Mouse (Mus musculus) urinary bladder, adult 18-20 months (tissue): ENCODE measurements around the gene Mrtfa.
A peak's percentile ranks its signal among the peaks of the same experiment; 100 is the strongest.

Source experiments
- DNase-seq, 2 experiments: peaks; one replicate each; pipeline ENCODE4 v3.0.0; 2022; ENCODE audit warnings: low spot score in 2 of 2, mixed read lengths in 2 of 2

Mrtfa gene

DNA sequence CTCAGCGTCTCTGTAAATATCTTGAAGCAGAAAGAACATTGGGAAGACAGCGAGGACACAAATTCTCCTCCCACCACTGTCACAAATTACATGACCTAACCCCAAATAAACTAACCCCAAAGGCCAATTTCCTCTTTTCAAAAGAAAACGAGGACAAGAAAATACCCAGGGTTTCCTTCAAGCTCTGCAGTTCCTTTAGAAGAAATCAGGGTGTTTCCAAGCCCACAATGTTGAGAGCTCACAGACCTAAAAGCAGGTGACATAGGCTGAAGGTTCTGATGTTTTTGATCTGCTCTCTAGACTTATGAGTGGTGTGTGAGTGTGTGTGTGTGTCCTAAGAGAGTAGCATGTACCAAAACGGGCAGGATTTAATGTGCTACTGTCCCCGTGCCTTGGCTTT, 89.2 kb downstream of the Mrtfa start:
- no peak for DNase-seq

DNA sequence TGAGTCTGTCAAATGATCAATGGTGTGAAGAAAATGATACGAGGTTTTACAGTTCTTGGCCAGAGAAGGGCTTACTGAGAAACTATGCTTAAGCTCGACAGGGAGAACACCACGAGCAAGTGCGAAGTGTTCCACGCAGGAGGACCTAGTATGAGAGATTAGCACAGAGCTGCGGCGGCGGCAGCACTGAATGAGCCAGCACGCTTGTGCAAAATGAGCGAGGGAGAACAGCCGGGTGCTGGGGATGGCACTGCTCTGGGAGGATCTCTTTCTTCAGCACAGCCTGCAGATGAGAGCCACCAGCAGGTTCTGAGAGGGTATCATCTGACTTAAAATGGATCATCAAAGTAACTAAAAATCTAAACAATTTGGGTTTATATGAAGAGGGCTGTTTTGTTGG, 91.3 kb downstream of the Mrtfa start:
- no peak for DNase-seq

DNA sequence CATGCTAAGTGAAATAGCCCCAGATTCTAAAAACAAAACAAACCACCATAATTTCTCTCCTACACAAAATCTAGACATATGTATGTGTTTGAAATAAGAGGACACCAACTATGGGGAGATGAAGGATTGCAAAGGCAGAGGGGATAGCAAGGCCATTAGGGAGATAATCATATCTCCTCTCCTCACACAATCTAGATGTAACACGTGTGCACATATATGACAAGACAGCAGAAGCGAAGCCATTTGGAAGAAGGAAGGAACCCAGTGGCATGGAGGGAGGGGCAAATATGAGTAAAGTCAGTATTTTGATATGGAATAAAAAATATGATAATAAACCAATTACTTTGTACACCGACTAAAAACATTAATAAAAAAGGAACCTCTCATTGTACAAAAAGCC, 91.9 kb downstream of the Mrtfa start:
- no peak for DNase-seq

DNA sequence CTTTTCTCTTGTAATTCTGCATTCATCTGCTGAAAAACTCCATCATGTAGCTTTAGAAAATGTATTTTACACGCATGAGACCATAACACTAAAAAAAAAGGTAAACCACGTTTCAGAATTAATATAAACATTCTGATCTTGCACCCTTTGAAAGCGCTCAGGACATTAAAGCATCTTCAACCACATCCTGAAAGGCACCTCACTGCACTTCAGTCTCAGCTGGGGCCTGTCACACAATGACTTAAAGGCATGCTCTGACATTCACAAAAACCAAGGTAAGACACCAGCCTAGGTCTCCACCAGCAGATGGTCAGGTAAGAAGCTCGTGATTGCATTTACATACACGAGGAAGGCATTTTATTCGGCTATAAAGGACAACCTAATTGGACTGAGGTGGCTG, 92.7 kb downstream of the Mrtfa start:
- DNase-seq: no peak

DNA sequence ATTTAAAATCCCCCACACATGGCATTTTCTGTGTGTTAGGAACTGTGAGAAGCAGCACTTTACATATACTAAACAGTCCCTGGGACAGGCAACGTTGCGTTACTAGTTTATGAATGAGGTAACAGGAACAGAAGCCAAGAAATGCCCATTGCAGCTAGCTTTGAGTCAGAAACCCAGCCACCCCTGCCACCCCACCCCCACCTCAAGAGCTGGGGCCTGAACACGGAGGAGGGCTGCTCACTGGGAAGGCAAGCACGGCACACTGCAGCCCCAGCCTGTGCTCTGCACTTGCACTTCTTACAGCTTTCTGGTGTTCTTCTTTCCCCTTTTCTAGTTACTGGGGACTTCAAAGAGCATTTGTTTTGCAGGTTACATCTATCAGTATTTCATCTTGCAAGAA, 93.1 kb downstream of the Mrtfa start:
- DNase-seq: no peak

DNA sequence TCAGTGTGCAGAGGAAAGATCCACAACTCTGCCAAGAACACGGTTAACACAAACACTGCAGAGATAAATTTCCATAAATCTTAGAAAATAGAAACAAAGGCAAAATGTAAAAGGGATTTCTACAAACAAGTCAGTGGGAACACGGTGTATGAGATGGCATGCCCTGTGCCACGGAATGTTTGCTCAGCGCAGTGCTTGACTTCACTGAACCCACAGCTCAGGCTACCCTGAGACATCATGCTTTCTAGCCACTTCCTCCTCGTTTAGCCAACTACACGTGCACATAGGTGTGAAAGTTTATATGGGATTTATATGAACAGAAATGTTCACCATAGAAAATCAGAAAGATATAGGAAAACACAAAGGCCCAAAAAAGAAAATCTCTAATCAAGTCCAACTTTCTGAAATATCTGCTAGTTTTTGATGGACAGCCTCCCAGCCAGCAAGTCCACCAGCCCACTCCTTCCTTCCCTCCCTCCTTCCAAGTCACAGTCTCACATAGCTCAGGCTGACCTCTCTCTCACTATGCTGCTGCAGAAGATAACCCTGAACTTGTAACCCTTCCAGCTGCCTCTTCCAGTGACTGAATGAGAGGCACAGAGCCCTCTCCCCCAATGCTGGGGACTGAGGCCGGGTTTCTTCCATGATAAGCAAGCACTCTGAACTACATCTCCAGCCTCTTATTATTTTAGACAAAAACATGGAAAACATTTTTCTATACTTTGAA, 94.1 kb downstream of the Mrtfa start:
- DNase-seq: no peak

DNA sequence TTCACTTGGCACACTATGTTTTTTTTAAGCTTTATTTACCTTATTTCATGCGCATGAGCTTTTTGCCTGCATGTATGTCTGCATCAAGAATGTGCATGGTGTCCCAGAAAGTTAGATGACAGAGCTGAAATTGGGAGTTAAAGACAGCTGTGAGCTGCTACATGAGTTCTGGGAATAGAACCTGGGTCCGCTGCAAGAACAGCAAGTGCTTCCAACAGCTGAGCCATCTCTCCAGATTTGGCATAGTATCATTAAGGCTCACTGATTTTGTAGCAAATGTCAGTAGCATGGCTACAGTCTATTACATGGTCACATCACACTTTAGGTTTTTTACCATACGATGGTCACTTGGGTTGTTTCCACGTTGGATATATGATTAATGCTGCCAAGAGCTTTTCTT, 97.5 kb downstream of the Mrtfa start:
- DNase-seq: no peak

DNA sequence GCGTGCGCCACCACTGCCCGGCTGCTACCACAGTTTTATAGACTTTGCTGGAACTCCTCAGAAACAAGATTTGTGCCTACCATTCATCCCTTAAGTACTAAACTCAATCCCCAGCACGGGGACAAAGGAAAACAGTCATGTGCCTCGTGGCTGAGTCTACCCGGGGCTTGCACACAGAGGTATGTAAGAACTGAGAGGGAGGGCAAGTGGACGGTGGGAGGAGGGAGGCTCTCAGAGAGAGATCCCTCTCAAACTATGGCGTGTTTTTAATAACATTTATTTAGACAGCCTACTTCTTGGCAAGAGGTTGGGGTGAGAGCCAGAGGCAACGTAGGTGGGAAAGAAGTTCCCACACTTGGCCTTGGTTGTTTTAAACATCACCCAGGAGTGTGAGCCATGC, 98.8 kb downstream of the Mrtfa start:
- DNase-seq: no peak

DNA sequence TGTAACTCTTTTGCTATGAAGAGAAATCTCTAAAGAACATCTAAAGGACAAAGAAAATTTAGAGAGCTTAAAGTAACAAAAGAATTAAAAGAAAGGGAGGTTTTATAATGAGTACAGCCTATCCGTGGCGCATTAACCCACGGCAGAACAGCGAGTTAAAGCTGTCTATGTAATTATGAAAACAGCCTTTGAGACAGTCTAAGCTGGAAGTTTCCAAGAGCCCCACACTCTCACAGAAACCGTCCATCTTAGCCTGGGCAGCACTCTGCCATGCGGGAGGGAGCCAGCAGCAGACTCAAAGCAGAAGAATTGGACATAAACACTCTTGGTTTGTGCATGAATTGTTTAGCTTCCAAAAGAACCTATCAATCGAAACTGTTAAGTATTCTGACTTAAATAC, 103.0 kb downstream of the Mrtfa start:
- no peak for DNase-seq

DNA sequence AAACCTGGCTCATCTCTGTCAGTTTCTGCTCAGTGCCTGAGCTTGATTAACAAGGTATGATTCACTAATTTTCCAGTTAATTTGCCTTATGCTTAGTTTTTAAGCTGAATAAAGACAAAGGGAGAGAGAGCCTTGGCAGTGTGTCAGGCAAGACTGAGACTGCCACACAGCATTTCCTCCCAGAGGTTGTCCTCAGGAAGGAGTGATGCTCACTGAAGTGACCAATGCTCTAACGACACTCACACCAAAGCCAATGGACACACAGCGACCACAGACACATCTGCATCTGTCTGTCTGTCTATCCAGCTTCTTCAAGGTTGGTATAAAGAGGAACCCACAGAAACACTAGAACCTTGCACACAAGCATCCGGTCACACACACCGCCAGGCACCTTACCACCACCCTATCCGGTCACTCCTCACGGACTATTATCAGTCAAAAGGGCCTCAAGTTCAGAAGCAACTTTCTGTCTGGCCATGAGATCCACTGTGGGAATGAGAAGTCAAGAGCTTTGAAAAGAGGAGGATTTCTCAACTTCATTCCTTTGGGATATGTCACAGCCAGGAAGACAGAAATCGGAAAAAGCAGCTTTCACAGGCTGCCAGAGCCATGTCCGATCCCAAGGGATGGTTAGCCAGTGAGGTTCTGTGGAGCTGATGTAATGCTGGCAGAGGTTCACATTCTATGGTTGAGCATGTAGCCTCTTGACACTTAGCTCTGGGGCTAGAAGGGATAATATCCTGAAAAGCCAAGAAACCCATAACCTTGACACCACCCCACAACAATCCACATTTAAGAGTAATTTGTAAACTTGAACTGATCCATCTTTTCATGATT, 103.7 kb downstream of the Mrtfa start:
- DNase-seq: peak in 1 of 2 experiments; percentile 31

DNA sequence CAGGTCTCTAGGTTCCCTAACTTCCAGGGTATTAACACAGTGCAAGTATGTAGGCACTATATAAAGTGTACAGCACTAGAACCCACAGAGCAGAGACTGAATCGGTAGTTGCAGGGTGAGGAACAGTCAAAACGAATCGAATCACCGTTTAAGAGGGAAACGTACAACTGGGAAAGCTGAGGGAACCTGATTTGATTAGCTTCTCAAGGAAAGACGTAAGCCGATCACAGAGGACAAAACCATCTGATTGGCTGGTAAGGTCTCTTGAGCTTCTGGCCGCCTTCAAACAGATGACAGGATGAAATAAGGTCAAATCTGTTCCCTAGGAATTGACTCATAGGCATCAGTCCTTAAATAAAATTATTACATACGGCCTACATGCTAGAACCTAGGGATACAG, 106.7 kb downstream of the Mrtfa start:
- no peak for DNase-seq

DNA sequence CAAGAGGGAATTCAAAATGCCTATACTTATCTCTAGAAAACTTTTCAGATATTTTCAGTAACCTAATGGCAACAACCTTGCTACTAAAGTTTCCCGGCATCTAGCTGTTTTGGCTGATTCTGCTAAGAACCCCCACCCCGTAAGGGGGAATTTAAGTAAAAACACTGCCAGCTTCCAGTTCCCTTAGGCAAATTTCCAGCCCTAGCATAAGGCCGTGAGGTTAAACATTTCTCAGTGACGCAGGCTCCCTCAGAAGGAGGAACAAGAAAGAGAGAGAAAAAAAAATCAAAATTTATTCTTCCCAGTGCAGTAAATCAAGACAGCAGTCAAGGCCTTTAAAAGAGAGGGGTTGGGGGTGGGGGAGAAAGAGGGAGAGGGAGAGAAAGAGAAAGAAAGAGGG, 107.3 kb downstream of the Mrtfa start:
- DNase-seq: no peak

DNA sequence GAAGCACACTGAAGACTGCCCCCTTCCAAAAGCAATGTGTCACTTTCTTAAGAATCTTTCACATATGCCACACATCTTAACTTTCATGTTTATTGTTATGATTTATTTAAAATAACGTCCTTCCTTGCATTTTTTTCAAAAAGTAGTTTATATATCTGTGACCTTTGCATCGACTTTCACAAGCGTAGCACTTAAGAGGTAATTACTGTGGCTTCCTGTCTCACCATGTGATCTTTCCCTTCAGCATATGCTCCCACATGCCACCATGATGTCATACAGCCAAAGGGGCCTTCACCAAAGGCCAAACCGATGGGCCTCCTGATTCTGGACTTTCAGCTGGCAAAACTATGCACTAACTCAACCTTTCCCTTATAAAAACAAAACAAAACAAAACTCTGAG, 109.3 kb downstream of the Mrtfa start:
- DNase-seq: no peak

DNA sequence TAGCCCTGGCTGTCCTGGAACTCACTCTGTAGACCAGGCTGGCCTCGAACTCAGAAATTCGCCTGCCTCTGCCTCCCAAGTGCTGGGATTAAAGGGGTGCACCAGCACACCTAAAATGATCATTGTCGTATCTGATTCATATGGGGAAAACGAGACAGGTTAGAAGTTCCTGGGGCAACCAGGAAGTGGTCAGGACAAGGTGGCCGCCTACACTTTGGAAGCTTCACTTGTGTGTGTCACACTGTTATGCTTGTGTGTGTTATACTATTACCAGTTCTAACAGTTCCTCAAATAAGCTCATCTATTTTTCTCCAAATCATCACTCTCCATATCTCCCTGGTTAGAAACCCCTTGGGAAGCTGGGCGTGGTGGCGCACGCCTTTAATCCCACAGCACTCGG, 110.2 kb downstream of the Mrtfa start:
- no peak for DNase-seq

DNA sequence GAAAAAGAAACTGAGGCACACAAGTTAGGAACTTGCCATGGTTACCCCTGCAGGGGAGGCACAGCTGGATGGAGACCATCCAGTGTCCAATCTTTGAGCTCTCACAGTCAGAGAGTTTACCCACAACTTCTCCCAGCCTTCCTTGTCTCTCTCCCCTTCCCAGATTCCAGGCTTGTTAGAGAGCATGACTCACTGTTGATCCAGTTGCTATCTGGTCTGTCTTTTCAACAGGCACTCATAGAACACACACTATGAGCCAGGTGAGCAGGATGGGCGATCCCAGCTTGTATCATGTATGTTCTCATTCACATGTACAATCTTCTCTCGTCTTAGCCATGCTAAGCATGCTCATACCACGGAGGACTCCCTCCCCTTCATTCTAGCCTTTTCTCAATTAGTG, 111.3 kb downstream of the Mrtfa start:
- DNase-seq: no peak

DNA sequence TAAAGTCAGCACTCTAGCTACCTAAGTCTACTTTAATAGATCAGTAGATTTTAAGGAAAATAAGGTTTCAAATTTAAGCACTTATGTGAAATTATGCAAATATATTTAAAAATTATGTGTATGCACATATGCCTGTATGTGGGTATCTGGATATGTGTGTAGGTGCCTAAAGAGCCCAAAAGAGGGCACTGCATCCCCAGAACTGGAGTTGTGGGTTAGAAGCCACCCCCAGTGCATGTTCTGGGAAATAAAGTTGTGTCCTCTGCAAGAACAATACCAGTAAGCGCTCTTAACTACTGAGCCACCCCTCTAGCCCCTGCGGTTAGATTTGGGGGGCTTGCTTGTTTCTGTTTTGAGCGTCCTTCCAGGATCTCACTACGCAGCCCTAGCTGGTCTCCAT, 113.0 kb downstream of the Mrtfa start:
- no peak for DNase-seq

DNA sequence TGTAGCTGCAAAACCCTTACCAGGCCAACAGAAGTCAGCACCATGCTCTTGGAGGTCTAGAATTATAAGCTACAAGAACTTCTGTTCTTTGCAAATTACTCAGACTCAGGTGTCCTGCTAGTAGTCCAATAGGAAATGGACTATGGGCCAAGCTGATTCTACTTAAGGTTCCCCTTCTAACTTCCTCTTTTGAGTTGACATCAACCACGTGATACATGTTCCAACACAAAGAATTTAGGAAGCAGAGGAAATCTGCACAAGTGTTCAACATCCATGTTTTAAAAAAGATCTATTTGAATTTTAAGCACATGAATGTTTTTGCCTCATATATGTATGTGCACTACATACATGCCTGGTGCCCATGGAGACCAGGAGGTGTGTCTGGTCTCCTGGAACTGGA, 116.0 kb downstream of the Mrtfa start:
- DNase-seq: no peak

DNA sequence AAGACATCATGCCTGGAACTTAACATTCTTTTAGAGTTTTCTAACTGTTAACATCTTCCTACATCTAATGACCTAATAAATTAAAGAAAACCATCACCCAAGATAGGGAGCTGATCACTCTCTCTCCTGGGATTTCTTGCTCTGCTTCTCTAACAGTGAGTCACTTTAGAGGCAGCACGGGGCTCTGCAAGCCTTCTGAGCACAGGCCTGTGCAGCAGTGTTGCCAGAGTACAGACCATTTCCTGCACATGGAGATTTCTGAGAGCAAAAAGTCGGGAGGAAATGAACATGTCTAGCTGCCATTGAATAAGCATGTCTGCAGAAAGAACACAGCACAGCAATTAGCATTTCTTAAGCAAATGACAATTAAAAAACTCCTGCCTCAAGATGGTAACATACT, 116.8 kb downstream of the Mrtfa start:
- no peak for DNase-seq

DNA sequence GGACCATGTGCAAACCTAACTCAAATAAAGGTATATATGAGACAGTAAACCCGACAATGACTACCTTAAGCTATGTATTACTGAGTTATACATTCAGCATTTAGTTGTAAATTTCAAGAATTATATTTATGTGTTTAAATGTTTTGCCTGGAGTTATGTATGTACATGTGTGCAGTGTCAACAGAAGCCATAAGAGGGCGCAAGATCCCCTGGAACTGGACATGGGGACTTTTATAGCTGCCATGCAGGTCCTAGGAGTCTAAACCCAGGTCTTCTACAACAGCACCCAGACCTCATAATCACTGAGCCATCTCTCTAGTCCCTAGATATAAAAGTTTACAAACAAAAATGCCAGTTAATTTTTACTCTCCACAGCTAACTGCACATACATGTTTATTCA, 117.8 kb downstream of the Mrtfa start:
- no peak for DNase-seq

DNA sequence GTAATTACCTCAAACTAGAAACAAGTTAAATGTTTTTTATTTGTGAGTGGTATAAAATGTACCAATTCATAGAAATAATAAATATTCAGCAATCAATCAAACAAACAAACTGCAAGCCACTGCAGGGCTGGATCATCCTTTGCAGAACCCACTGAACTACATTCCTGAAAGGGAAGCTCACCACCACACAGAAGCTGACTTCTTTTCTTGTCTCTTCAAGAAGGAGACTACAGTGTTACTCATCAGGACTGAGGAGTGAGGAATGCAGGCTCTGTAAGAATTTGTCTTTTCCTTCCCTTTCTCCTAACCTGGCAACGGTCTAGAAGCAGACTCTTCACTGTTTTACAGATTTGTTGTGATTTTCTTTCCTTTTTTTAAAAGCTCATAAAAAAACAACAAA, 120.1 kb downstream of the Mrtfa start:
- DNase-seq: no peak

DNA sequence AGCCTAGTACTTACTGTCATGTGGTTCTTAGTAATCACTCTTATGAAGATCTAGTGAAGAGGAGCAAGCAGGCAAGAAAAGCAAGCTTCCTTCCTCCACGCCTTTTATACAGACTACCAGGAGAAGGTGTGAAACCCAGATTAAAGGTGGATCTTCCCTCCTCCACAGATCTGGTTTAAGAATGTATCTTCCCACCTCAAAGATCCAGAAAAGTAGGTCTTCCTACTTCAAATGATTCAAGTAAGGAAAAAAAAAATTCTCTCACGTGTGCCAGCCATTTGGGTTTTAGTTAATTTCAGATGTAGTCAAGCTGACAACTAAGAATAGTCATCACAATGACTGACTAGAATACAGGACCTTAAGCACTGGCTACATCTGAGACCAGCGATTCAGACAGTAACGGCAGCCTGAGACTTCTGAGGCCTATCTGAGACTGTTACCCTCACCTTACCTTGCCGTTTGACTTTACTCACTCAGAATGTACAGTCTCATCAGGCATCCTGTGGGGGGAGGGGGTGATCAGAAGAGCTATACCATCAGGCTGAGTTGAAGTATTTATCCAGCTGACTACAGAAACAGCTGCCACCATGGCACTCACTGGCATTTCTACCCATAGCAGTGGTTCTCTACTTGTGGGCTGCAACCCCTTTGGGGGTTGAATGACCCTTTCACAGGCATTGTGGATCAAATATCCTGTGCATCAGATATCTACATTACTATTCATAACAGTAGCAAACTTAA, 121.7 kb downstream of the Mrtfa start:
- no peak for DNase-seq

DNA sequence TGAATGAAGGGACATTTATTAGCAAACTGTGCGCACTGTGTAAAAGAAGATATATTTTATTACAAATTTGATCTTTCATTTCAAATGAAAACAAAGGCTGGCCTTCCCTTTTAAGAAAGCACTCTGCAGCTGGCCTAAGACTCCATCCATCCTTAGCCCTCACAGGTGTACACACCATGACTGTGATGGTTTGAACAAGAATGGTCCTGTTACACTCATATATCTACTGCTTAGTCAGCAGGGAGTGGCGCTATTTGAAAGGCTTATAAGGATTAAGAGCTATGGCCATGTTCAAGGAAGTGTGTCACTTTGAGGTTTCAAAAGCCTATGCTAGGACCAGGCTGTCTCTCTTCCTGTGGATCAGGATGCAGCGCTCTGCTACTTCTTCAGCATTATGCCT, 122.8 kb downstream of the Mrtfa start:
- DNase-seq: no peak

DNA sequence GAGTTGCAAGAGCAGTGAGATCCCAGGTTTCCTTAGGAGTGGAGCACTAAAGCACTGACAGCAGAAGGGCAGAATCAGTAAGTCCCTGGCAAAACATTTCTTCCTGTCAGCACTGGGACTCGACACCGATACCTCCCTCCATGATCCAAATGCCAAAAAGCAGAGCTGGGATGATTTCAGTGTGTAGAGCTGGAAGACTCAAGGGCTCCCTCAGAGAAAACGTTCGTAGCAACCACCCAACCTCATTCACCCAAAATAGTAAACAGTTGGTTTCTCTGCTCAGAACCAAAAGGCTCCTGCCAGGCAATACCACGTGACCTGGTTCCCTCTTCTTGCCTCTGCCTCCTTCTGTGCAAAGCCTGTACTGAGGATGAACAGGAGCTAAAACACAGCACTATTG, 123.6 kb downstream of the Mrtfa start:
- DNase-seq: peak in 1 of 2 experiments; percentile 15
